Mouse (Mus musculus): ENCODE results near the gene Slc38a7. TPM values are rescaled to one million over a fixed set of nuclear protein-coding genes. Genes with fewer than 3 reads are reported as not detected.
"Not testable (repeated sequence)": the region's sequence is repeated elsewhere in the genome, so short reads cannot be mapped to it uniquely, and the experiment has no call there.

The Slc38a7 gene
- polyA plus RNA-seq, 1 experiment, result 25.4 TPM

GRCm38 (mm10) chr8:95801476-95802064, 51.8 kb downstream of the Slc38a7 start:
- TF ChIP-seq POLR2A (IDR thresholded peaks at IDR 0.05; ENCODE audit: borderline replicate concordance, insufficient read depth, low read length) (no peak), CTCF (IDR thresholded peaks at IDR 0.05; ENCODE audit: borderline replicate concordance, insufficient read depth, low read depth, low read length) (no peak)
- H3K4me1 ChIP-seq (ENCODE audit: control insufficient read depth, insufficient read depth, low read length), result peaks cover 15% of the 10 kb centered on the region; the same call in 1 of the 2 replicates
- no peak overlapping the region for H3K27ac ChIP-seq (ENCODE audit: insufficient read depth, low read length)
- H3K4me3 ChIP-seq (replicated peaks; ENCODE audit: insufficient read depth, low read depth, low read length), result no peak overlapping the region
- WGBS, result 96% methylated on average over 1 of the region's 1 CpGs
- no peak for DNase-seq
- H3K27me3 ChIP-seq (ENCODE audit: control insufficient read depth, insufficient read depth, low read length), result no peaks in the 10 kb centered on the region

GRCm38 (mm10) chr8:95800353-95800752, 53.0 kb downstream of the Slc38a7 start:
- TF ChIP-seq CTCF (IDR thresholded peaks at IDR 0.05; ENCODE audit: borderline replicate concordance, insufficient read depth, low read depth, low read length) (no peak), POLR2A (IDR thresholded peaks at IDR 0.05; ENCODE audit: borderline replicate concordance, insufficient read depth, low read length) (no peak)
- Histone ChIP-seq H3K27me3 (ENCODE audit: control insufficient read depth, insufficient read depth, low read length) (no peaks in the 10 kb centered on the region), H3K27ac (ENCODE audit: insufficient read depth, low read length) (no peak overlapping the region), H3K4me1 (ENCODE audit: control insufficient read depth, insufficient read depth, low read length) (peaks cover 11% of the 10 kb centered on the region; the same call in 1 of the 2 replicates), H3K4me3 (replicated peaks; ENCODE audit: insufficient read depth, low read depth, low read length) (no peak overlapping the region)
- 75% methylated on average over 3 of the region's 3 CpGs for WGBS
- no peak for DNase-seq

- Histone ChIP-seq H3K4me1 (ENCODE audit: control insufficient read depth, insufficient read depth, low read length) (peaks cover 11% of the 10 kb centered on the region; the same call in 1 of the 2 replicates), H3K27ac (ENCODE audit: insufficient read depth, low read length) (no peak overlapping the region)
- WGBS, result 83% methylated on average over 1 of the region's 1 CpGs
These were observed 53.4 kb downstream of the Slc38a7 start for GRCm38 (mm10) chr8:95799891-95800290.

GRCm38 (mm10) chr8:95799117-95799516, 54.2 kb downstream of the Slc38a7 start:
- Histone ChIP-seq H3K4me1 (ENCODE audit: control insufficient read depth, insufficient read depth, low read length) (peaks cover 11% of the 10 kb centered on the region; the same call in 1 of the 2 replicates), H3K4me3 (replicated peaks; ENCODE audit: insufficient read depth, low read depth, low read length) (no peak overlapping the region), H3K27ac (ENCODE audit: insufficient read depth, low read length) (no peak overlapping the region), H3K27me3 (ENCODE audit: control insufficient read depth, insufficient read depth, low read length) (no peaks in the 10 kb centered on the region)
- 89% methylated on average over 6 of the region's 6 CpGs for WGBS
- no peak for DNase-seq
- TF ChIP-seq POLR2A (IDR thresholded peaks at IDR 0.05; ENCODE audit: borderline replicate concordance, insufficient read depth, low read length), result no peak
- TF ChIP-seq CTCF (IDR thresholded peaks at IDR 0.05; ENCODE audit: borderline replicate concordance, insufficient read depth, low read depth, low read length), result no peak

More at GRCm38 (mm10) chr8:95799891-95800290, 53.4 kb downstream of the Slc38a7 start:
- TF ChIP-seq POLR2A (IDR thresholded peaks at IDR 0.05; ENCODE audit: borderline replicate concordance, insufficient read depth, low read length) (no peak), CTCF (IDR thresholded peaks at IDR 0.05; ENCODE audit: borderline replicate concordance, insufficient read depth, low read depth, low read length) (no peak)
- Histone ChIP-seq H3K27me3 (ENCODE audit: control insufficient read depth, insufficient read depth, low read length) (no peaks in the 10 kb centered on the region), H3K4me3 (replicated peaks; ENCODE audit: insufficient read depth, low read depth, low read length) (no peak overlapping the region)
- DNase-seq, result no peak

- not testable (repeated sequence) for H3K27ac ChIP-seq (ENCODE audit: insufficient read depth, low read length); H3K4me3 ChIP-seq (replicated peaks; ENCODE audit: insufficient read depth, low read depth, low read length); DNase-seq; H3K27me3 ChIP-seq (ENCODE audit: control insufficient read depth, insufficient read depth, low read length); H3K4me1 ChIP-seq (ENCODE audit: control insufficient read depth, insufficient read depth, low read length)
- WGBS, result 94% methylated on average over 5 of the region's 5 CpGs
These were observed 57.8 kb downstream of the Slc38a7 start for GRCm38 (mm10) chr8:95795333-95796061.

Other genes starting within 250 kb of the Slc38a7 start
- gene Gins3, start 220.1 kb downstream of the Slc38a7 start, polyA plus RNA-seq (2012; rRNA removed), result 3.0 and 3.2 TPM in 2 replicates
- gene Ndrg4, start 176.6 kb downstream of the Slc38a7 start, polyA plus RNA-seq (2012; rRNA removed), result 1,847 and 1,940 TPM in 2 replicates
- gene Setd6, start 137.7 kb downstream of the Slc38a7 start, polyA plus RNA-seq (2012; rRNA removed), result 26.7 and 27.8 TPM in 2 replicates
- 64.8 and 74.9 TPM in 2 replicates for gene Cnot1, start 46.1 kb downstream of the Slc38a7 start, polyA plus RNA-seq (2012; rRNA removed)
- gene Sap18b, start 28.2 kb downstream of the Slc38a7 start, polyA plus RNA-seq (2012; rRNA removed), result 85.5 and 90.8 TPM in 2 replicates
- 285 and 286 TPM in 2 replicates for gene Got2, start 35.0 kb upstream of the Slc38a7 start, polyA plus RNA-seq (2012; rRNA removed)

All from cerebellum, adult 2 months (tissue).